Mouse (Mus musculus) T-helper 1 cell (primary cell): Measurements from ENCODE around the gene Rffl.

ENCODE experiments used
- in situ Hi-C: fragments of 300-600 bp; cut with MboI, MseI; formaldehyde crosslinking; loops from one replicate; pipeline ENCODE4 v1.15.1; 2025; ENCODE audit warnings: high pct_unique_total_duplicates

Rffl gene

DNA sequence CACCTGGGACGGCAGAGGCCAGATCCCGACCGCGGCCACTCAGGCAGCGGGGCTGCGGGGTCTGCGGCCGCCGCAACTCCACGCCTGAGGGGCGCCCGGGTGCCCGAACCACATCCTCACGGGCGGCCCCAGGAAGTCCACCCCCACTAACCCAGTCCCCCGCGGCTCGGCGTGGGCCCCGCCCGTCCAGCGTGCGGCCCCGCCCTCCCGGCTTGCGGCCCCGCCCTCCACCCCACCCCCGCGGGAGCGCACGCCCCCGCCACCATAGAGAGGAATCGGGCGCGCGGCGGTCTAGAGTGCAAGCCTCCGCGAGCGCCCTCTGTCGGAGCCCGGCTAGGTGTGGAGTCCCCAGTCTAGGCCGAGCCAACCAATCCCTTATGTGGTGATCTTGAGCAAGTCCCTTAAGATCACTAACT, at the start of gene Rffl:
TSS of gene Rffl (minus strand) at position 180 of the 416 bp plus-strand sequence.
- in situ Hi-C loops: no loop called here

DNA sequence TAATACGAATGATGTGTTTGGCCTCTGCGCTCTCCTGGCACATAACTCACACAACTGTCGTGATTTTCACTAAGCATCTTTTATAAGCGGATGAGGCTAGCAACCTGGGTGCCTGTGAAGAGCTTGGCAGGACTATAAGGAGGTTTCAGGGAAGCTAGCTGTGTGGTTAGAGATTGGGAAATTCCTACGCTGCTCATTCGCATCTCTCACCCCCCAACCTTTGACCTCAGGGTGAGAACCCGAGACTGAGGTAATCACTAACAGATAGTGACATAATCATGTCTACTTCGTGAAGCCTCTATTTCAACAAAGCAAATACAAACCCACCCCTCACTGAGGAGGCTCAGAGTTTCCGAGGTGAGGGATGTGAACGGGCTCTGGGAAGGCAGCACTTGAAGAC, 49.8 kb upstream of the Rffl start:
- in situ Hi-C loops: no loop called here

DNA sequence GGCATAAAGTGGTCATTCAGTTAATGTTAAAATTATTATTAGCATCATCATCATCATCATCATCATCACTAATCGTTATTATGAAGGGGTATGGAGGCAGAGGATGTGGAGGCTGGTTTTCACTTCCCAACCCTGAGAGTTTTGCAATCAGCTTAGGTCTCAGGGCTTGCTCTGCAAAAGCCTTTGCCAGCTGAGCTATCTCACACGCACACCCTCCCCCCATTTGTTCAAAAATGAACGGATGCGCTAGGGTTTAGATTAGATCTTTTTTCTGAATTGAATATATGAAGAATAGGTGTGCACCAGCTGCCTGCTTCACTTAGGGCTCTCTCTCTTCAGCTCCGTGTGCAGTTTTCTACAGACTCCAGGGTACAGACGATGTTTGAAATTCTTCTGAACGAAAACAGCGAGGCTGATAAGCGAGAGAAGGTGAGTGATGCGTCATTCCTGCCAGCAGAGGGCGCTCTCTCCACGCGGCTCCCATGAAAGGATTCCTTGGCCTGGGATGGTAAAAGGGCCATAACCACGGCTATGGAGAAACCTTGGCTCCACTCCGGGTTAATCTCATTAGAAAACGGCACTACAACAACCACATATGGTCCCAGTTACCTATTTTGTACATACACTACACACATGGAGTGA, 43.8 kb upstream of the Rffl start:
- in situ Hi-C loops: loop anchor here (5.0 to 10.0 kb wide), 4 partner anchors 47 to 510 kb away; partner anchors contain the start of genes Gas2l2 and Slfn3

DNA sequence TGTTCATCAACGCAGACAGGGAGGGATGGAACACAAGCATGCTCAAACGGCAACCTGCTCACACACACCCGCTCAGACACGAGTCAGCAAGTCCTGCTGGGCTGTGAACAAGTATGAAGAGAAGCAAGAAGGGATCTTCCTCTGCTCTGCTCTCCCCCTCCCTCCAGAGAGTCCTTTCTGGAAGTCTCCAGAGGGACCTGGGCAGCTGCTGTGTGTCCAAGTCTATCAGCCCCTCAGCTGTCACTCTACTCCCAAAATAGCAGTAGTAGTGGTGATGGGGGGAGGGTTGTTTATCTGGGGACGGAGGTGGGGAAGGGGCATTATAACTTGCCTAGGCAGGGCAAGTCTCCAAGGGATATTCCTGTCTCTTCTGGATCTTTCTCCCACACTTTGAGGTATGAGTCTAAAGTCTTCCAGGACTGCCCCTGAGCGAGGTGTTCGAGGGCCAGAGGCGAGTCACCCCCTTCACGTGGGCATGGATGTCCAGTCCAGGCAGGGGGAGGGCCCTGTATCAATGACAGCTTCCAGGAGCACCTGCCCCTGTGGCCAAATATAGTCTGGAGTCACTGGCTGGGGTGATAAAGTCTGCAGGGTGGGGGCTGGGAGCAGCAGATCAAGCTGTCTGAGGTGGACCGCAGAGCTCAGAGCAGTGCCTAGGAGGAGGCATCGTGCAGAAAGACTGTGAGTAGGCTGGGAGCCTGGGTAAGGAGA, 39.8 kb upstream of the Rffl start:
- in situ Hi-C loops: loop anchor here (5.0 to 10.0 kb wide), 4 partner anchors 51 to 514 kb away; partner anchors contain the start of genes Gas2l2 and Slfn3

DNA sequence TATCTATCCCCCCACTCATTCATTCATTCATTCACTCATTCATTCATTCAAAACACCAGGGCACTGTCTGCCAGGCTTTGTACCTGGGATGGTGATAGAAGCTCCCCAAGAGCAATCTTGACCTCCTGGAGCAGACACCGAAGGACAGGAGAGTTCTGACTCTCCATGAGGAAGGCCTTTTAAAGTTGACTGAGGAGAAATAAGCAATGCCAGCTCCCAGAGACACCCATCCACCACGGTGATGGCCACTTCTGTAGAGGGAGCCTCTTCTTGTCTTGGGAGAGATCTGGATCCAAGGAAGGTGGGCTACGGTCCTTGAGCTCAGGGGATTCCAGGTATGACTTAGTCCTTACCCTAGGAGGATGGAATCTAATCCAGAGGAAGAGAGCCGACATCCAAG, 39.2 kb upstream of the Rffl start, which contains the start of gene Unc45b:
TSS of gene Unc45b (plus strand) at position 301 of the 400 bp plus-strand sequence.
- in situ Hi-C loops: loop anchor here (5.0 to 10.0 kb wide), 4 partner anchors 52 to 515 kb away; partner anchors contain the start of genes Gas2l2 and Slfn3

DNA sequence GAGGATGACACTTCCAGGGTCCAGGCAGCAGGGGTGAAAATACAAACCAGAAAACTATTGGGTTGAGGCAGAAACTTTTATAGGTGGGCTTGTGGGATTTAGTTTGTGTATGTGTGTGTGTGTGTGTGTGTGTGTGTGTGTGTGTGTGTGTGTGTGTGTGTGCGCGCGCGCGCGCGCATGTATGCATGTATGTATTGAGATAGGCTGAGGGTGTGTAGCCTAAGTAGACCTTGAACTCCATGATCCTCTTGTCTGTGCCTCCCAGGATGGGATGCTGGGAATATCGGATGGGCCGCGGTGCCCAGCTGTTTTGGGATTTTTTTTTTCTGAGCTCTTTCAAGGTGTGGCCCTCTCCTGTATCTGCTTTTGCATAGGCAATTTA, 37.6 kb upstream of the Rffl start:
- in situ Hi-C loops: no loop called here

DNA sequence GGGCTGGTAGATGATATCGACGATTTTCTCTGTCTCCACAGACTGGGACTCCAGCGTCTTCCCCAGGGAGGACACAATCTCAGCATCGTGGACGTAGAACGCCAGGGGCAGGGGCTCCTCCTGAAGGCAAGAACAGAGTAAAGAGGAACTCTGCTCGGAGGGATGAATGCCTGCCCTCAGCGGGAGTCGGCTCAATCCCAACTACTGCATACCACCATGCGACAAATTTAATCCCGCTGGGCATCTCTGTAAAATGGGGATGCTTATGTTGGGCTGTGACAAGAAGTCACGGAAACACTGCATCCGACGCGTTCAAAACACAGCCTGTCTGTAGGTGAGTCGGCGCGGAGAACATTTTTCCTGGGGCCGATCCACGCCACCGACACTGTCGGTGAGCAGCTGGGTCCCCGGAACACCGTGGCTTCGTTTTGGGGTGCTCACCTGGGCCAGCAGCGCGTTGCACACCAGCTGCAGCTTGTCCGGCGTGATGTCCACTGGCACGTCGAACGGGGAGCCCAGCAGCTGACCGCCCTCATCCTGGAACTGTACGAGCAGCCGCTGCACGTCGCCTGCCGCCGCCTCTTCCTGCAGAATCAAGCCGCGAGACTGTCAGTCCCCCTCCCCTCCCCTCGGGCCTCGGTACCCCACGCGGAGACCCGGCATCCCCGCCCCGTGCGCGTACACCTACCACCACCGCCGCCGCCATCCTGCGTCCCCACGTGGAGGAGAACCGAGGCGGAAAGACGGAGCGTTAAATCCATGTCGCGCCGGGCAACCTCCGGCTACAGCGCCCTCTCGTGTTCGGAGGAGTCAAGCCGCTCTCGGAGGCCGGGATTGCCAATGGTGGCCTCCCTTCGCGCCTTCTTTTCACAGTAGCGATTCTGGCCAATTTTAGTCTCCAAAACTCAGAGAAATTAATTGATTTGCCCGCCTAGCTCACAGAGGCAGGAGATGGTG, 36.9 kb upstream of the Rffl start, which contains the start of gene Nle1:
TSS of gene Nle1 (minus strand) at position 761 of the 957 bp plus-strand sequence.
- in situ Hi-C loops: no loop called here

DNA sequence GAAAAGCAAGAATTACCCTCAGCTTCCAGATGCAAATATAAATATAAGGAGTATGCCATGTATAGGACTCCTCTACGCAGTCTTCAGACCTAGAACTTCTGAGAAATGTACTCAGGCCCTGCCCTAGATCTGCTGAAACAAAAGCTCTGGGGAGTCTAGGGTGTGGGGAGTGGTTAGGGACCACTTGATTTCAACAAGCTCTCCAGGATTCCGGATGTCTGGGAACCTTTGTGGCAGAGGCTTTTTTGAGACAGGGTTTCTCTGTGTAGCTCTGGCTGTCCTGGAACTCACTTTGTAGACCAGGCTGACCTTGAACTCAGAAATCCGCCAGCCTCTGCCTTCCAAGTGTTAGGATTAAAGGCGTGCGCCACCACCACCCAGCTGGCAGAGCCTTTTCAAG, 34.8 kb upstream of the Rffl start:
- in situ Hi-C loops: no loop called here

DNA sequence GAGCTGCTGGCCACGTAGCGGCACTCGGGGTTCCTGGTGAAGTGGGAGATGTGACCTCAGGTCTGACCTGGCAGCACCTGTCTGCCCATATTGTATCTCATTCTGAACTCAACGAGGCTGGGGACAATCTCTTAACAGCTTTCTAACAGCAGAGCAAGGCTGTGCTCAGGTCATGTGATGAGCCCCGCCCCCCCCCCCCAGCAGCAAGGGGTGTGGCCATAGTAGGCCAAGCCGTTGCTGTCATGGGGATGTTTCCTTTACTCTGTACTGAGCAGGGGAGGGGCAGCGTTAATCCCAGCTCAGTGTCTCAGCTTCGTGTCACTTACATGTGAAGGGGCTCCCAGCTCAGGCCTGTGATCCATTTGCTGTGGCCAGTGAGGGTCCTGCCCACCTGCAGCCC, 33.9 kb upstream of the Rffl start:
- in situ Hi-C loops: no loop called here

DNA sequence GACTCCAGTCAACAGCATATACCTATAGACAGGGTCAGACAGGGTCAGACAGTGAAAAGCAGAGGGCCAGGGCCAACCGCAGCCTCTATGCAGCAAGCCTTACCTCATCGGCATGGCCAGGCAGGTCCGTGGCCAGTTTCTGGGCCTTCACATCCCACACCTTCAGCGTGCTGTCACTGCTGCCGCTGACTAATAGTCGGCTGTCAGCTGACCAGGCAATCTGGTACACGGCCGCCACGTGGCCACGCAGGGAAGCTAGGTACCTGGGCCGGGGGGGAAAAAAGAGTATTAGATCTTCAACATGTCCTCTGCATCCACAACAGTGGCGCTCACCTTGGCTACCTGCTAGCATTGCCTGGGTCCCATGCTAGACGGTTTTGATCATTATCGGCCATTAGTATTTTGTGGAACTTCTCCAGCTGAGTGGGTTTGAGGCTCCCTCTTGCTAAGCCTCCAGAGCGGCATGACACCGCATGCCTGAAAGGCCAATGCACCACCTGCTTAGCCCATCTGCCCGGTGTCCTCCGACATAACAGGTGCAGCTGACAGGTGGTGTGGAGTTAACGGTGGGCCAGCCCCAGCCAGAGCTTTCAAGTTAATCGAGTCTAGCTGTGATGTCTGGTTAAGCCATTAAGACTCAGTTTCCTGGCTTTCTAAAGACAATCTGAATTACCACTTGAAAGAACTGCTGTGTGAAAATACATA, 30.7 kb upstream of the Rffl start:
- in situ Hi-C loops: no loop called here

DNA sequence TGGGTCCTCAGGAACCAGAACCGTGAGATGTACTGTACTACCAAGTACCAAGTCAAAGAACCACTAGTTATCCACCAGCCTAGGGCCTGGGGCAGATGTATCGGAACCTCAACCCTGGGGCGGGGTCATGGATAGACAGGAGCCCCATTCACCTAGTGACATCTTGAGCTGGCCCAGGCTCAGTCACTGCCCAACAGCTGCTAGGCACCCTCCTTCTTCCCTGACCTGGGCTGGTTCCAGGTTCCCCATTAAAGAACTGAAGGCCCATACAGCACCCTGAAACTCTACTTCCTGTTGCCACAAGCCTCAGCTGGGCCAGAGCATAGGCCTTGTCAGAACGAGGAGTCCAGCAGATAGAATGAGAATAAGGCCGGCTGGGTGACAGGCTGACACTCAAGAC, 28.7 kb upstream of the Rffl start:
- in situ Hi-C loops: loop anchor here (25.0 kb wide), 1 partner anchor 912 kb away; no protein-coding TSS in a partner anchor

DNA sequence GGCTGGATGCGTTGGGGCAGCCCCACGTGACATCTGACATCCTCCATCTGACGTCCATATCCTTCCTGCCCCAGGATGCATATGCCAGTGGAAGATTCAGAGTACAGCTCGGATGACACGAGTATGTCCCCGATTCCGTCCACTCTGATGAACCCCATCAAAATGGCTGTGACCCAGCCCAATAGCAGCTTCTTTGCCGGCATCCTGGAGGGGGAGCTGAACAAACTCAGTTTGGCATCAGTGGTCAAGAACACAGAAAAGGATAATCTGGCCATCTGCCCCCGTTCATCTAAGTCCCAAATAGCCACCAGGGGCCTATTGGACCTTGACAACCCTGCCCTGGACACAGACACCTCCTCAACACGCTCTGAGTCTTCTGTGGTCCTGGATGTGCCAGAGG, 26.5 kb upstream of the Rffl start:
- in situ Hi-C loops: loop anchor here (25.0 kb wide), 1 partner anchor 910 kb away; no protein-coding TSS in a partner anchor

DNA sequence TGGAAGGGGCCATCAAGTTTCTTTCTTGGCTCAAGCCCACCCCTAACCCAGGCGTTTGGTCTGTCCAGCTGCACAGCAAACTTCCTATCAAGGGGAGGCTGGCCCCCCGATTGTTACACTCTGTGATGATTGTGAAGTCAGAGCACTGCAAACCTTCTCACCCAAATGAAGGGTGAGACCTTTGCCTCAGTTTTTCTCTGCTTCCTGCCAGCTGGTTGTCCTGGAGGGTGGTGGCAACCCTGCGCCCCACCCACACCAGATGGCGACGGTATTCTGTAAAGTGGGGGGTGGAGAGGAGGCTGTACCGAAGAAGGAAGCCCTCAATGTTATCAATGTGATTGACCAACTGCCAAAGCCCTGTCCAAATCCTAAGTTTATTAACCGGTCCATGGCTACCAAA, 20.9 kb upstream of the Rffl start, which contains the start of gene Fndc8:
TSS of gene Fndc8 (plus strand) at position 189 of the 400 bp plus-strand sequence.
- in situ Hi-C loops: loop anchor here (25.0 kb wide), 1 partner anchor 905 kb away; no protein-coding TSS in a partner anchor

DNA sequence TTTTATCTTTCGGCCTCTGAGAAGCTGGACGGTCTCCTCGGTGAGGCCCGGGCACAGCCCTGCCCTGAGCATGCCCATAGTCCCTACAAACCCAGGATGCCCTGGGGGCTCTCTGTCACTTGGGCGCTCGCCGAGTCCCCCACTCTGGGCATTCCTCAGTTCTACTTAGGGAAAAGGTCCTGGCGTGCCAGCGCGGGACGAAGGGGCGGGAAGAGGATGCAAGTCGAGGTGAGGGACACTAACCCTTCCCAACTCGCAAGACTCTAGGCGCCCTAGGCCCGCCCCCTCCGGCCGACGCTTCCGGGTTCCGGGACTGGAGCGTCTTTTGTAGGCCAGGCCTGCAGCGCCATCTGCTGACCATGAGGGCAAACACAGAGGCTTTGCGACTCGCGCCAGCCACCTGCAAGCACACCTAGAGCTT, 19.3 kb upstream of the Rffl start, which contains the start of gene Rad51d:
TSS of gene Rad51d (minus strand) at position 273 of the 421 bp plus-strand sequence.
- in situ Hi-C loops: loop anchor here (25.0 kb wide), 1 partner anchor 903 kb away; no protein-coding TSS in a partner anchor

DNA sequence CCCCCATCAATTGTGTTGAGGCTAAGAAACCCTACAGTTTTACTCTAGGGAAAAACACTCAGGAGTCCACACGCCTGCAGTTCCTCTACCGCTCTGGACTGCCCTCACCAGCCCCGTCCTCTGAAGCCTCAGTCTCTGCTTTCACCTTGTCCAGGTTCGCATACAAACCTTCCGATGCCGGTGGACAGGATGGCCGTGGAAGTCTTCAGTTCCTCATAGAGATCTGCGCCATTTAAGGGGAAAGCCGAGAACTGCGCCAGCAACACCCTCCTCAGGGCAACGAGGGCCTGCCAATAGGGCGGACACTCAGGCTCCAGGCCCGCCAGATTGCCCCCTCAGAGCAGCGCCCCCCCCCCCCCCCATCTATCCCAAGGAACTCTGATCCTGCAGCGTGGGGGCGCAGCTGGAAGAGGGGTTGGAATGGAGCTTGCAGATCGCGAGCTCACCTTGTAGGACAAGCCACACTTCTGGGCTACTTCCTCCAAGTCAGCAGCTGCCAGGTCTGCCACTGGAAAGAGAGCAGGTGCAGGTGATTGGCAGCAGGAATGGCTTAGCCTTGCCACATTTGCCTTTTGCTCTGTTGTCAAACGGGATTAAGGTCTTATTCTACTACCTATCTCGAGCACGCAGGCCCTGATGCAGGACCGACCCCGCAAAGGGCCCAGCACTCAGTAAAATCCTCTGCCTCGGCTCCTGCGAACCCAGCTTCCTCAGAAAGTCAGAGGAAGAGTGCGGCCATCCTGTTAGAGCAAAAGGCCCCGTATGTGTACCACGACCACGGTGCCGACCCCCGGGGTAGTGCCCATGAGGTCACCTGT, 18.7 kb upstream of the Rffl start:
- in situ Hi-C loops: loop anchor here (5.0 to 25.0 kb wide), 5 partner anchors 72 to 902 kb away; partner anchors contain the start of genes Cct6b and Zfp830

DNA sequence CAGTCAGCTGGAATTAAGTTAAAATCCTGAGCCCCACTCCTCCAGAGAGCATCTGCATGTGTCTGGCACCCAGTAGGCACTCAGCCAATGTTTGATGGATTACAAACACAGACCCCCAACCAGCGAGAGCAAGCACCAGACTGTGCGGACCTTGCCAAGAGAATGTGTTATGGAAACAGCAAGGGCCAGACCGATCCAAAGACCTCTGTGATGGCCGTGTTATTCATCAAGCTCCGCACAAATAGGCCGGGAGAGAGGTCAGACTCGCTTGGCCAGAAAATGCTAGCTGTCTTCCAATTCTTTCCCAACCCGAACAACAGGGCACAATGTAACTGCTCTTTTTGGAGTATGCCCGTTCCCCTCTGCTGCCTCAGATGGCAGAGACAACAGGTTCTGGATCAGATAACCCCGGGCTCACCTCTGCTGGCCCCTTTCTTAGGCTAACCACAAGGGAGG, 17.5 kb upstream of the Rffl start:
- in situ Hi-C loops: loop anchor here (5.0 to 25.0 kb wide), 5 partner anchors 71 to 901 kb away; partner anchors contain the start of genes Cct6b and Zfp830

DNA sequence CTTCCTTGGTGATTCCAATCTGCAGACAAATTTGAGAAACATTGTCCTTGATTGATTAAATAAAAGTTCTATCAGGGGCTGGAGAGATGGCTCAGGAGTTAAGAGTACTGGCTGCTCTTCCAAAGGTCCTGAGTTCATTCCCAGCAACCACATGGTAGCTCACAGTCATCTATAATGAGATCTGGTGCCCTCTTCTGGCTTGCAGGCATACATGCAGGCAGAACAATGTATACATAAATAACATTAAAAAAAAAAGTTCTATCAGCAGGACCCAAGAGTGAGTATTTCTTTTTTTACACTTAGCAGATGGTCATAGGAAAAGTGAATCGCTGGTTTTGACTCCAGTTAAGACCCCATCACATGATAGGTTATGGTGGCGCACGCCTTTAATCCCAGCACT, 15.5 kb upstream of the Rffl start:
- in situ Hi-C loops: loop anchor here (5.0 to 25.0 kb wide), 5 partner anchors 69 to 899 kb away; partner anchors contain the start of genes Cct6b and Zfp830

DNA sequence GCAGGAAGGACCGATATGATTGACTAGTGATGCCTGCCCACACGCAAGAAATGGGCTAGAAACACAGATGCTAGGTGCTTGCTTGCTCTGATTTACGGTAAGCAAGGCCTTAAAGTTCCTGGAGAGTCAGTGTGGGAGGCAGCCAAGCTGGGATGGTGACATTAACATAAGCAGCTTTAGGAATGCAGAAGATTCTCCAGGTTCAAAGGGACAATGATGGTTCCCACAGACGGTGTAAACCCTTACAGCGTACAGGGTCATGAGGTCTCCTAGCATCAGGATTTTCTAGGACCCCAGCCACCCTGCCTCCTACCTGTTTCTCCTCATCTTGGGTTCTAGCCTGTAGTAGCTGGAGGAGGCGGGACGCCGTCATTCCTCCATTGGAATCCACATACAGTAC, 12.2 kb upstream of the Rffl start:
- in situ Hi-C loops: loop anchor here (25.0 kb wide), 1 partner anchor 896 kb away; no protein-coding TSS in a partner anchor

DNA sequence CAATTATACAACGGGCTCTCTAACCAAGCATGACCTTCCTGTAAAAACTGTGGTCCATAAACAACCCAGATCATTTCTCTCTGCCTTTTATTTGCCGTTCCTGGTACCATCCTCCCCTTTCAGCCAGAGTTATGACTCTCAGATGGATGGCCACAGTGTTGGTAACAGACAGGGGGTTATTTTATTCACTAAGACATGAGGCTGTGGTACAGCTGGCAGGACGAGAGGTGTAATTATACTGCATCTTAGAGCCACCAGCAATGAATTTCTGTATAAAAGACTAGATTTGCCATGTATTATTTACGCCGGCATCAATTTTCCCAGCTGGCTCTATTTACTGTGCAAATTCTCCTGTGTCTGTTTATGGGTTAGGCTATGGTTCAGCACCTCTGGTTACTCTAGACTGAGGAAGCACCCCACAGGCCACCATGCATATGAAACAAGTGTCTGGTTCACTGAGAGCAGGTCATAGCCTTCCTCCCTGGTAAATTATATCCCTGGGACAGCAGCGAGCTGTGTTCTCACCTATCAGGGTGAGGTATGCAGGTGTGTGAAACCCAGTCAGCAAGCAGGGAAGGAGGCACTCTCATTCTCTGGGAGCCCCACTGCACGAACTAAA, 6.8 kb upstream of the Rffl start:
- in situ Hi-C loops: loop anchor here (25.0 kb wide), 1 partner anchor 891 kb away; no protein-coding TSS in a partner anchor
